Mouse (Mus musculus) cerebellum, adult 2 months (tissue): ENCODE data around the gene Prl2c1.

Experiments used
- CTCF ChIP-seq: fragments of 200-500 bp; IDR thresholded peaks from 2 replicates; pipeline ENCODE4 v1.5.1; 2011; ENCODE audit warnings: low read depth, mild to moderate bottlenecking, control low read depth, low read length, moderate library complexity, borderline replicate concordance; ENCODE audit not compliant: insufficient read depth
- POLR2A ChIP-seq: fragments of 200-500 bp; IDR thresholded peaks from 2 replicates; pipeline ENCODE4 v1.6.1; 2011; ENCODE audit warnings: low read length, control low read depth, borderline replicate concordance; ENCODE audit not compliant: insufficient read depth

DNA sequence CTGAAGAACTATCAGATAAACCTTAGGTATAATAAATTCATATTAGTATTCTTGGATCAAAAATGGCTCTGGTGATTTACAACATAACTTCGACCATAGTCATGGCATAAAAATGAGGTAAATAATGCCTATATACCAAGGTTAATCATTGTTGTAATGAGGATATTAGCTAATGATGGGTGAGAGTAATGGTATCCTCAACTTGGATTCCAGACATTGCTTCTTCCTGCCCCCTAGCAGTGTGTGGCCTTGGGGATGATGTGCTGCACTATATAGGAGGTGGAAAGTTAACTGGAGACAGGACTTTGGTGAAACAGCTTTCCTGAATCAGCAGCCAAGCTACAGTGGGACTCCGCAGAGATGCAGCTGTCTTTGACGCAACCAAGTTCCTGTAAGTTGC is at the start of gene Prl2c1:
- TF ChIP-seq CTCF: no peak
- no peak for TF ChIP-seq POLR2A
